Mouse (Mus musculus) lung, embryonic 15.5 days (tissue): ENCODE data around the gene Des. TPM values are rescaled to one million over a fixed set of nuclear protein-coding genes. Genes with fewer than 3 reads are reported as not detected.

Experiments used
- ATAC-seq: fragments of 200-750 bp; cut with Nextera tagmentation; 2 replicates; pipeline ENCODE4 v1.8.0; 2017; ENCODE audit warnings: moderate number of reproducible peaks, borderline replicate concordance; ENCODE audit not compliant: low FRiP score, low TSS enrichment; ENCODE audit errors: extremely low read depth
- H3K27ac ChIP-seq: fragments of 300-500 bp; sonication (generic); 2 replicates; pipeline ENCODE4 v1.5.1; 2015; ENCODE audit warnings: moderate library complexity, mild to moderate bottlenecking, inconsistent platforms
- H3K27me3 ChIP-seq: fragments of 300-500 bp; sonication (generic); 2 replicates; pipeline ENCODE4 v1.6.1; 2015; ENCODE audit warnings: inconsistent platforms
- H3K36me3 ChIP-seq: fragments of 300-500 bp; sonication (generic); 2 replicates; pipeline ENCODE4 v1.6.1; 2015; ENCODE audit warnings: inconsistent platforms
- H3K4me1 ChIP-seq: fragments of 300-500 bp; sonication (generic); 2 replicates; pipeline ENCODE4 v1.6.1; 2015; ENCODE audit warnings: inconsistent platforms
- H3K4me2 ChIP-seq: fragments of 300-500 bp; sonication (generic); 2 replicates; pipeline ENCODE4 v1.6.1; 2015; ENCODE audit warnings: inconsistent platforms, mild to moderate bottlenecking, moderate library complexity
- H3K4me3 ChIP-seq: fragments of 300-500 bp; sonication (generic); 2 replicates; pipeline ENCODE4 v1.5.1; 2015; ENCODE audit warnings: mild to moderate bottlenecking, inconsistent platforms
- H3K9ac ChIP-seq: fragments of 300-500 bp; sonication (generic); 2 replicates; pipeline ENCODE4 v1.6.1; 2015; ENCODE audit warnings: inconsistent platforms
- H3K9me3 ChIP-seq: fragments of 300-500 bp; sonication (generic); 2 replicates; pipeline ENCODE4 v1.6.1; 2016; ENCODE audit warnings: inconsistent platforms
- WGBS: fragments of 180-500 bp; shearing (Covaris S2); methylation state at CpG from one replicate; pipeline ENCODE4 v1.1.7; 2015; 5-methylcytosine and 5-hydroxymethylcytosine counted together
- polyA plus RNA-seq: library from polyadenylated mRNA; unstranded; fragments of >200 nt; fragmentation: Nextera tagmentation; extraction: Ambion mirVana; gene quantifications from 2 replicates; pipeline ENCODE4 v1.2.1, GENCODE M21; 2015

The Des gene
- polyA plus RNA-seq, 1 experiment from 2014 or later: 59.5 TPM

DNA sequence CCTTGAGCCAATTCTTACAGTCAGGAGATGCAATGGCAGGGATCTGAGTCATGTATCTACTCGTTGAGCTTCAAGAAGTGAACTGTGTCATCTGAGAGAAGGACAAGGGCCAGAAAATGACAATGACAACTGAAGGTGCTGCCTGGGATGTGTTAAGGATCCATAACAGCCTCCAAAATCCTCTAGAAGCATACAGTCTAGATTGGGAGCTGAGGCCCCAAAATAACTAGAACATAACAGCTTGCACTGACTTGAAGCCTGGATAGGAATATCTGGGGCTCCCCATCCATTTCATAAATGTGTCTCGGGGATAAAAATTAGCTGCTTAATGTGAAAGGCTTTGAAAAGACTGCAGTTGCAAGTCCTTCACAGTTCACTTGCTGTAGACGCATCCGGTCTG lies 2.1 kb upstream of the Des start:
- H3K27me3 ChIP-seq: peaks cover 38% of the 10 kb centered on the region
- H3K4me2 ChIP-seq: no peak overlapping the region
- H3K9me3 ChIP-seq: no peaks in the 10 kb centered on the region
- H3K4me3 ChIP-seq: no peak overlapping the region
- no peak overlapping the region for H3K9ac ChIP-seq
- 64% methylated on average over 4 of the region's 4 CpGs for WGBS
- no peak for ATAC-seq
- H3K27ac ChIP-seq: no peak overlapping the region
- H3K4me1 ChIP-seq: peaks cover 22% of the 10 kb centered on the region
- no peaks in the 10 kb centered on the region for H3K36me3 ChIP-seq

DNA sequence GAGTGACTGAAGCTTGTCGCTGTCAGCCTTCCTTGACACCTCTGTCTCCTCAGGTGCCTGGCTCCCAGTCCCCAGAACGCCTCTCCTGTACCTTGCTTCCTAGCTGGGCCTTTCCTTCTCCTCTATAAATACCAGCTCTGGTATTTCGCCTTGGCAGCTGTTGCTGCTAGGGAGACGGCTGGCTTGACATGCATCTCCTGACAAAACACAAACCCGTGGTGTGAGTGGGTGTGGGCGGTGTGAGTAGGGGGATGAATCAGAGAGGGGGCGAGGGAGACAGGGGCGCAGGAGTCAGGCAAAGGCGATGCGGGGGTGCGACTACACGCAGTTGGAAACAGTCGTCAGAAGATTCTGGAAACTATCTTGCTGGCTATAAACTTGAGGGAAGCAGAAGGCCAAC lies 783 bp upstream of the Des start:
- 0 out of 2 replicates have a peak, but pooled peaks have one; percentile 8 for ATAC-seq
- H3K4me2 ChIP-seq: no peak overlapping the region
- WGBS: 44% methylated on average over 13 of the region's 13 CpGs
- H3K9me3 ChIP-seq: no peaks in the 10 kb centered on the region
- no peaks in the 10 kb centered on the region for H3K36me3 ChIP-seq
- peaks cover 39% of the 10 kb centered on the region for H3K27me3 ChIP-seq
- H3K27ac ChIP-seq: peak overlapping the region; percentile 47; the same call in 1 of the 2 replicates
- H3K9ac ChIP-seq: no peak overlapping the region
- H3K4me1 ChIP-seq: peaks cover 22% of the 10 kb centered on the region
- H3K4me3 ChIP-seq: no peak overlapping the region

DNA sequence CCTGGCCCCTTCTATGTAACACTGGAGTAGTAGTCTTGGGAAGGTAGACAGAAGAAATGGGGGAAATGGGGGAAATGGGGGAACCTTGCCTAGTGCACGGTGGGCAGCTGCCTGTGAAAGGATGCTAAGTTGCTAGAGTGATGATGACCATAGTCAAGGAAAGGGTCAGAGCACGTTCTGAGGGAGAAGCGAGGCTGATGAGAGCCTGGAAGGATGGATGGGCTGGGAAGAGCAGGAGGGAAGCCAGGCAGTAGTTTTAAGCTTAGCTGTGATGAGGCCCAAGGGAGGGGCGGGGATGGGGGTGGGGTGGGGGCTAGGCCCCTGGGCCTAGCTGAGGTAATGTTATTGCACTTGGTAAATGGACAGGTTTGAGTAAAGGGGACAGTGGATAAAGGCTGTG lies 994 bp downstream of the Des start:
- WGBS: 35% methylated on average over 4 of the region's 4 CpGs

DNA sequence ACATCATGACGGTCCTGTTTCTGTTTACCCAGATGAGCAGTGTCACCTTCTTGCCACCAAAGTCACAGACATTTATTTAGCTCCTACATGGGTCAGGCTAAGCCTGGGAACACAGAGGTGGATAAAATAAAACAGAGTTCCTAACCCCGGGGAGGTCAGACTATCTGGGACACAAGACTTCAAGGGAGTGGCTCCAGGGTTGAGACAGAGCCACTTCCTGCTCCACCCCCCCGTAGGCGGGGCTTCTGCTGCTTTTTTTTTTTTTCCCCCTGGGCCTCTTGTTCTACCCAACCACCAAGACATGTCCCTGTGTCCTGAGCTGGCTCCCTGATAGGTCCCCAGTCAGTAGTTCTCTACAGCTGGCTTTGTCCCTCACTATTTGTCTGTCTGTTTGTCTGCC lies 1.6 kb downstream of the Des start:
- no peak overlapping the region for H3K27ac ChIP-seq
- no peaks in the 10 kb centered on the region for H3K36me3 ChIP-seq
- WGBS: 33% methylated on average over 4 of the region's 4 CpGs
- peaks cover 22% of the 10 kb centered on the region for H3K4me1 ChIP-seq
- H3K4me2 ChIP-seq: no peak overlapping the region
- no peak overlapping the region for H3K9ac ChIP-seq
- H3K9me3 ChIP-seq: no peaks in the 10 kb centered on the region
- no peak overlapping the region for H3K4me3 ChIP-seq
- no peak for ATAC-seq
- H3K27me3 ChIP-seq: peaks cover 39% of the 10 kb centered on the region

More for the DNA sequence above, 994 bp downstream of the Des start:
- peak overlapping the region; percentile 83 for H3K4me2 ChIP-seq
- H3K9ac ChIP-seq: no peak overlapping the region
- H3K4me1 ChIP-seq: peaks cover 22% of the 10 kb centered on the region
- peak overlapping the region; percentile 43 for H3K4me3 ChIP-seq
- no peak; the same call in 1 of the 2 replicates for ATAC-seq
- H3K9me3 ChIP-seq: no peaks in the 10 kb centered on the region
- peaks cover 39% of the 10 kb centered on the region for H3K27me3 ChIP-seq
- H3K27ac ChIP-seq: no peak overlapping the region
- H3K36me3 ChIP-seq: no peaks in the 10 kb centered on the region

DNA sequence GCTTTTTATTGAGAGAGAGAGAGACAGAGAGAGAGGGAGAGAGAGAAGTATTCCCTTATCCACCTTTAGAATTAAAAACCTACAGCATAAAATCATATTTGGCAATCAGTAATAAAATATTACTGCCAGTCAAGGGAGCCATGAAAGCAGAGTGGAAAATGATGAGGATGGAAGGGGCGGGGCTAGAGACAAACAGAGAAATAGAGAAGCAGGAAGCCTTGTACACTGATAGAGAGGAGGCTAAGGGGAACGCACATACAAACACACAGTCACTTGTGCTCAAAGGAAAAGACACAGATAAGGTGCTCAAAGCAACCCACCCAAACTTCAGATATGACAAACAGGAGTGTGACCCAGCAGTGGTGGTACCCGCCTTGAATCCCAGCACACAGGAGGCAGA lies 3.7 kb downstream of the Des start:
- Histone ChIP-seq H3K9me3 (no peaks in the 10 kb centered on the region), H3K36me3 (no peaks in the 10 kb centered on the region), H3K4me1 (peaks cover 17% of the 10 kb centered on the region; the same call in 1 of the 2 replicates), H3K4me3 (no peak overlapping the region), H3K27ac (no peak overlapping the region), H3K9ac (no peak overlapping the region), H3K4me2 (no peak overlapping the region), H3K27me3 (peaks cover 46% of the 10 kb centered on the region)
- WGBS: 89% methylated on average over 3 of the region's 3 CpGs
- ATAC-seq: no peak

DNA sequence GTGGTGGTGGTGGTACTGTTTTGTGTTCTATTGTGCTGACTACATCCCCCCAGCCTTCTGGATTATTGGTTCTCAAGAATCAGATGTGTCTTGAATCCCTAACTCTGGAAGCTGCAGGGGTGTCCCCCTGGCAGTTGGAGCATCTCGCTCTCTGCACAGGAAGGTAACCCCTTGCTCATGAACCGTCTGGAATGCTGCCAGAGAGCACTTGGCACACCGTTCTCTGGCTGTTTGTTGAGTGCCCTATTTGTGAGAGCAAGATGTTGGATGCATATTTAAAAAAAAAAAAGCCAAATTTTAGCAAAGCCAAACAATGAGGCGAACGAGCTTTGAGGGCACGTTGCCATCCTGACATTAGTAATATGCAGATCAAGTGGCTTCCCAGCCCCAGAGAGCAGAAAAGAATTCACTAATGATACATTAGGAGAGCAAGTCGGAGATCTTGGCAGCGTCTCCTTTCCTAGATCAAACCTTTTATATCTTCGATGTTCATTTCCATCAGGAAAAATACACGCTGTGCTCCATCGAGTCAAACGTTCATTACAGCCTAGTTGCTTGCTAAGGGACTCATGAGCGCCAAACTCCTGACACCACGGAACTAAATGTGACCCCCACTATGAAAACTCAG lies 5.5 kb downstream of the Des start:
- peaks cover 11% of the 10 kb centered on the region for H3K4me1 ChIP-seq
- H3K4me3 ChIP-seq: no peak overlapping the region
- H3K9ac ChIP-seq: no peak overlapping the region
- WGBS: 51% methylated on average over 14 of the region's 14 CpGs
- no peak for ATAC-seq
- H3K27me3 ChIP-seq: peaks cover 35% of the 10 kb centered on the region
- H3K36me3 ChIP-seq: no peaks in the 10 kb centered on the region
- H3K9me3 ChIP-seq: no peaks in the 10 kb centered on the region
- no peak overlapping the region for H3K27ac ChIP-seq
- H3K4me2 ChIP-seq: no peak overlapping the region

DNA sequence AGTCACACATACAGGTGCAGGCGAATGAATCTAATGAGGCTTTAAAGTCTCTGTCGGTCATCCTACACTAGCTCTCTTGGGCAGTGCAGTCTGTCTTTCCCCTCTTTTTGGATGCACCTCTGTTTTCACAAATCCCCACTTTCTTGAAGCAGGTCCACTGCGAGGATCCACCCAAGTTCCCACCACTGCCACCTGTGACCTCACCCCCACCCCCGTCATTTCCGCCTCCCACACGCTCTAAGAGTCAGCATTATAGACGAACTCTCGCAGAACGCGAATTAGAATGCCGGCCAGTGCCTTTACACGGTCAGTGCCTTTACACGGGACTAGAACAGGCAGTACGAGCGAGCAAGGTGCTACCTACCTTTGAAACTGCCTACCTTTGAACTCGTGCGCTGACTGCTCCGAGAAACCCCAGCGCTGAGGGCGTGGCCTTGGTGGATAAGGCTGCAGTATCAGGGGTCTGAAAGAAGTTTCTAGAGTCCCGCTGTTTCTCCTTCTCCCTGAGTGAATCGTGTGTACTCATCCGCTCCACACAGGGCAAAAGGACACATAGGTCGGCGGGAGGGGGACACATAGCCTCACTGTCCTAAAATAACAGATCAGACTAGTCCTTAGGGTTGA lies 9.3 kb downstream of the Des start:
- WGBS: 37% methylated on average over 25 of the region's 25 CpGs
- H3K27ac ChIP-seq: no peak overlapping the region
- no peaks in the 10 kb centered on the region for H3K36me3 ChIP-seq
- no peak overlapping the region for H3K4me2 ChIP-seq
- ATAC-seq: no peak
- H3K4me3 ChIP-seq: no peak overlapping the region
- H3K4me1 ChIP-seq: peaks cover 8% of the 10 kb centered on the region
- peaks cover 23% of the 10 kb centered on the region for H3K27me3 ChIP-seq
- H3K9me3 ChIP-seq: no peaks in the 10 kb centered on the region
- no peak overlapping the region for H3K9ac ChIP-seq

DNA sequence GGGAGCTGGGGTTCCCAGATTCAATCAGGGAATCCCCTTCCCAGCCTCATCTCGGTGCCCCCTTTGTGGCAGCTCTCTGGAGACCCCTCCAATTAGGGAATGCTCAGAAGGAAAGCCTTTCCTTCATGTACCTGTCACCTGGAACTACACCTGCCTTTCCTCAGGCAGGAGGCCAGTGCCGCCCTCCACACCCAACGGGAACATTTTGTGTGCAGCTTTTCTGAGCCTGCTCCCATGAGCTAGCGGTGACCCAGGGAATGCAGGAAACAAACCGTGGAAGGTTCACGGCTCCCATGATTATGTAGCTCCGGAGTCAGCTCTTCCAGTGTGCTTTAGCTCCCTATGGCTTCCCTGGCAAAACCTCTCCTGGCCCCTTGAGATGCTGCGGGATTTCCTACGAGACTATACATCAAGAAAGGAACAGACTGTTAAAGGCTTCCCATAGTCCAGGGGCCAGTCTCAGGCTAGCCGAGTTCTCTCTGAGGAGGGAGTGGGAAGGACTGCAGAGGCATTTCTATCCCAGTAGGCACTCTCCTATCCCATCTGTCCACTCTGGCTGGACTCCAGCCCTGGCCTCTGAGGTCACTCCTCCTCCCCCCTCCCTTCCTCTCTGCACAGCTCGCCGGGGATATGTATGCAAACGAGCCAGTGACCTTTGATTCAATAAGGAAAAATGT lies 10.0 kb downstream of the Des start:
- H3K4me2 ChIP-seq: no peak overlapping the region
- peak; percentile 57; the same call in 1 of the 2 replicates for ATAC-seq
- 33% methylated on average over 13 of the region's 13 CpGs for WGBS

DNA sequence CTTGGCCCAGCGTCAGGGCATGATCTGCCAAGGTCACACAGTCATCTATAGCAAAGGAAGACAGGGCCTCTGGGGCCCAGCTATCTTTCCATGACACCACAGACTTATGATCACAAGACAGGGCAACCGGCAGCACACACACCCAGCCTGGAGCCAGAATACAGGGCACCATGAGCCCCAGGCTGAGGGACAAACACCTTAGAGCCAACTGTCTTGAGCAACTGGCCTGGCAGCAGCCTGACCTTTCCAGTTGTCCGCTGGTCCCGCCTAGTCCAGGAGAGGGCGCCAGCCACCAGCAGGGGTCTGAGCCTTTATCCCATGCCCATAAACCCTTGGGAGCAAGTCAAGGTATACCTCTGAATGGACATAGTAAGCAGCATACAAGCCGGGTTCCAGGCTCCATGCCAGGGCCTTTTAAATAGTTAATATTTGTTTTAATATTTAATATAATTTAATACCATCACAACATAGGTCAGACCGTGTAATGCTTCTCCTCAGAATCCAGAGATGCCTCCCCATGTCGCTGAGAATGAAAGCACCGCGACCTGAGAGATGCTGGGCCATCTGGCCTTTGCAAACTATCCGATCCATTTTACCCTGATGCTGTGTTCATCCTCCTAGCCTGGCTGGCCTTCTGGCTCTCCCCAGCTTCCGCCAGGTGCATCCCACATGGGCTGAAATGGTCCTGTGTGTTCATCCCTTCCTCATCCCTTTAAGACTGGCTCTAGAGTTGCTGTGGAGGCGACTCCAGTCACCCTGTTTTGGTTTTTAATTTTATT lies 11.4 kb downstream of the Des start:
- Histone ChIP-seq H3K27ac (no peak overlapping the region), H3K27me3 (peaks cover 44% of the 10 kb centered on the region), H3K4me1 (peaks cover 17% of the 10 kb centered on the region), H3K9me3 (no peaks in the 10 kb centered on the region), H3K4me3 (no peak overlapping the region), H3K9ac (no peak overlapping the region), H3K4me2 (no peak overlapping the region), H3K36me3 (no peaks in the 10 kb centered on the region)
- no peak for ATAC-seq
- 55% methylated on average over 13 of the region's 13 CpGs for WGBS

More for the DNA sequence above, 10.0 kb downstream of the Des start:
- H3K27ac ChIP-seq: no peak overlapping the region
- peaks cover 11% of the 10 kb centered on the region for H3K4me1 ChIP-seq
- no peaks in the 10 kb centered on the region for H3K36me3 ChIP-seq
- H3K27me3 ChIP-seq: peaks cover 30% of the 10 kb centered on the region
- H3K9ac ChIP-seq: no peak overlapping the region
- no peak overlapping the region for H3K4me3 ChIP-seq
- H3K9me3 ChIP-seq: no peaks in the 10 kb centered on the region

DNA sequence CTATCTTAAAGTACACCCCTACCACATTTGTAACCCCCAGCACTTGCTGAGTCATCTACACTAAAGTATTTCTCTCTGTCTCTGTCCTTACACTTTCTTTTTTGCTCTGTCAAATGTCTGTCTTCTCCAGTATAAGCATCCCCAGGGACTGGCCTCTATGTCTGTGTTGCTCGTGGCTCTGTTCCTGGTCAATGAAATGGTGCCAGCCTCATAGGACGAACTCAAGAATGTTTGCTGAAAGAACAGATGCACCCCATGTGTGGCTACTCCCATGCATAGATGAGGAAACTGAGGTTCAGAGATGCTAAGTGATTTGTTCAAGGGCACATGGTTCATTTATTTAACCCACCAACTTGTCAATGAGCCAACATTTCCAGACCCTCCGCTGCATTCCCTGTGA lies 12.3 kb downstream of the Des start:
- peaks cover 17% of the 10 kb centered on the region for H3K4me1 ChIP-seq
- H3K9ac ChIP-seq: no peak overlapping the region
- H3K27me3 ChIP-seq: peaks cover 49% of the 10 kb centered on the region
- no peak overlapping the region for H3K4me3 ChIP-seq
- H3K27ac ChIP-seq: no peak overlapping the region
- no peak overlapping the region for H3K4me2 ChIP-seq
- 77% methylated on average over 3 of the region's 3 CpGs for WGBS
- no peaks in the 10 kb centered on the region for H3K36me3 ChIP-seq
- H3K9me3 ChIP-seq: no peaks in the 10 kb centered on the region
- no peak for ATAC-seq

DNA sequence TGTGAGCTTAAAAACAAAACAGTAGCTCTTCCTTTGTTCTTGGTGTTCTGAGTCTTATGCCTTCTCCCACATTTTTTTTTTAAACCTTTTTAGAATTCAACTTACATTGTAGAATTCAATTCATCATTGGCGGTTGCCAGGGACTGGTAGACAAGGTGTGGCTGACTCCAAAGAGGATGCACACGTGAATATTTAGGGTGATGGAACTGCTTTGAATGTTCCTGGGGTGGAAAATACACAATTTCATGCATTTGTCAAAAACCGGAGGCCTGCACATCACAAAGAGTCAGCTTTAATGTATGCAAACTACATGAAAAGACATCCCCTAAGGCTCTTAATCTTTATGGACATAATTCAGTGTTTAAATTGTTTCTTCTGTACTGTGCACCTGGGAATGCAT lies 13.1 kb downstream of the Des start:
- peaks cover 17% of the 10 kb centered on the region for H3K4me1 ChIP-seq
- no peak overlapping the region for H3K27ac ChIP-seq
- no peak overlapping the region for H3K4me2 ChIP-seq
- H3K27me3 ChIP-seq: peaks cover 49% of the 10 kb centered on the region
- no peaks in the 10 kb centered on the region for H3K9me3 ChIP-seq
- H3K4me3 ChIP-seq: no peak overlapping the region
- no peak for ATAC-seq
- no peak overlapping the region for H3K9ac ChIP-seq
- 68% methylated on average over 3 of the region's 3 CpGs for WGBS
- H3K36me3 ChIP-seq: no peaks in the 10 kb centered on the region
